Mouse (Mus musculus): ENCODE results near the gene Ceacam9. TPM values are rescaled to one million over a fixed set of nuclear protein-coding genes. Genes with fewer than 3 reads are reported as not detected.
"Not testable (repeated sequence)": the region's sequence is repeated elsewhere in the genome, so short reads cannot be mapped to it uniquely, and the experiment has no call there.

The Ceacam9 gene
- total RNA-seq (2014; rRNA removed) (not detected in 2 replicates), polyA plus RNA-seq (2015; fragmentation: Nextera tagmentation; extraction: Ambion mirVana) (0.67 and 0.68 TPM in 2 replicates)

GRCm38 (mm10) chr7:16721629-16722028 is at the start of gene Ceacam9:
Ceacam9 (plus strand) TSS chr7:16721929.
- TF ChIP-seq CTCF (IDR thresholded peaks at IDR 0.05; ENCODE audit: low read depth), result no peak
- Histone ChIP-seq H3K9me3 (ENCODE audit: low read length) (no peaks in the 10 kb centered on the region), H3K27ac (no peak within 1 kb of the TSS), H3K4me1 (ENCODE audit: insufficient read depth, low read length) (no peaks in the 10 kb centered on the region), H3K4me3 (ENCODE audit: low read length) (no peak within 1 kb of the TSS), H3K27me3 (ENCODE audit: insufficient read depth, low read length) (no peaks in the 10 kb centered on the region), H3K36me3 (ENCODE audit: insufficient read depth, low read length) (no peaks in the 10 kb centered on the region), H3K4me2 (ENCODE audit: low read depth, low read length) (no peak within 1 kb of the TSS), H3K9ac (replicated peaks; ENCODE audit: low read length) (no peak within 1 kb of the TSS)
- no peak for DNase-seq (ENCODE audit: low spot score)
- 86% methylated on average over 2 of the region's 2 CpGs for WGBS
- ATAC-seq, result no peak

DNA sequence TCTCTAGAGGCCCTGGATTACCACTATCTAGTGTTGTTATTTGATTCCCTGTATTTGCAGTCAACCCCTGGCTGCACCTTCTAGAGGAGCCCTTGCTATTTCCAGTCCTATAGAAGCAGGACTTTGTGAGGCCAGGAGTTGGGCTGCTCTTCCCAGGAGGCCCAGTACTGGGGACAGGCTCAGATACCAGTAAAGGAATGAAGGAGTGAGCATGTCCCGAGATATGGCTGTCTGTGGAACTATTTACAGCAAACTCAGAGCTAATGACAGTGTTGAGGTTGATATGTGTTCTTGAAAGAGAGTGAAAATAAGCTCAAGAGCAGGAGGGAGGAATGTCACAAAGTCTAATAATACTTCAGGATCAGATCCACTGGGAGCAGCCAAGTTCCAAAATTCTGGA is 47.9 kb upstream of the Ceacam9 start:
- no peaks in the 10 kb centered on the region for H3K36me3 ChIP-seq (ENCODE audit: insufficient read depth, low read length)
- ATAC-seq, result no peak
- no peak for DNase-seq (ENCODE audit: low spot score)
- no peak overlapping the region for H3K4me3 ChIP-seq (ENCODE audit: low read length)
- no peaks in the 10 kb centered on the region for H3K4me1 ChIP-seq (ENCODE audit: insufficient read depth, low read length)
- no peak for TF ChIP-seq CTCF (IDR thresholded peaks at IDR 0.05; ENCODE audit: low read depth)
- H3K9me3 ChIP-seq (ENCODE audit: low read length), result no peaks in the 10 kb centered on the region
- H3K27me3 ChIP-seq (ENCODE audit: insufficient read depth, low read length), result no peaks in the 10 kb centered on the region
- no peak overlapping the region for H3K9ac ChIP-seq (replicated peaks; ENCODE audit: low read length)
- 71% methylated on average over 1 of the region's 1 CpGs for WGBS
- no peak overlapping the region for H3K4me2 ChIP-seq (ENCODE audit: low read depth, low read length)
- no peak overlapping the region for H3K27ac ChIP-seq

- H3K27ac ChIP-seq; H3K9ac ChIP-seq (replicated peaks; ENCODE audit: low read length); ATAC-seq; H3K4me1 ChIP-seq (ENCODE audit: insufficient read depth, low read length); H3K27me3 ChIP-seq (ENCODE audit: insufficient read depth, low read length); H3K4me2 ChIP-seq (ENCODE audit: low read depth, low read length); DNase-seq (ENCODE audit: low spot score); H3K36me3 ChIP-seq (ENCODE audit: insufficient read depth, low read length); H3K4me3 ChIP-seq (ENCODE audit: low read length); H3K9me3 ChIP-seq (ENCODE audit: low read length): not testable (repeated sequence)
- WGBS, result 49% methylated on average over 5 of the region's 5 CpGs
These were observed 47.0 kb upstream of the Ceacam9 start for GRCm38 (mm10) chr7:16674699-16675098.

- Histone ChIP-seq H3K9me3 (ENCODE audit: low read length) (no peaks in the 10 kb centered on the region), H3K36me3 (ENCODE audit: insufficient read depth, low read length) (no peaks in the 10 kb centered on the region), H3K4me1 (ENCODE audit: insufficient read depth, low read length) (no peaks in the 10 kb centered on the region), H3K4me3 (ENCODE audit: low read length) (no peak within 1 kb of the TSS), H3K4me2 (ENCODE audit: low read depth, low read length) (no peak within 1 kb of the TSS), H3K27me3 (ENCODE audit: insufficient read depth, low read length) (no peaks in the 10 kb centered on the region), H3K9ac (replicated peaks; ENCODE audit: low read length) (no peak within 1 kb of the TSS), H3K27ac (no peak within 1 kb of the TSS)
- ATAC-seq (no peak), DNase-seq (ENCODE audit: low spot score) (no peak)
- TF ChIP-seq CTCF (IDR thresholded peaks at IDR 0.05; ENCODE audit: low read depth), result no peak
- 59% methylated on average over 1 of the region's 1 CpGs for WGBS
These were observed 46.1 kb upstream of the Ceacam9 start, which contains the start of gene Ceacam15 for GRCm38 (mm10) chr7:16675605-16676004. Ceacam15 (minus strand) TSS chr7:16675705.

DNA sequence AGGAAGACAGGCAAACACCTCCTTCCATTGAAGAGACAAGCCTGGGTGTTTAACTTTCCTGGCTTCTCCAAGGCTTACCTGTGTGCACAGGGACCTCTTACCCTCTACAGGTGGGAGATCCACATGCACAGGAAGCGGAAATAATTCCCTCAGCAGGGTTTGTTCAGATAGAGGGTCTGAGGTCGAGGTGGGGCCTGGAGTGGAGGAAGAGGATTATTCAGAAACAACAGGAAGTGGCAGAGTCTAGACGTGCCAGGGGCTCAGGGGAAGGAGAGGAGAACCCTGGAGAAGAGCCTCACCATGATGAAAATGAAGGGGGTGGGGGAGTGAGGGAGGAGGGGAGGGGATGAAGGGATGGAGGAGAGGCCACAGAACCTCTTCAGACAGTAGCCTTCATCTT is 41.5 kb upstream of the Ceacam9 start:
- H3K27ac ChIP-seq; H3K36me3 ChIP-seq (ENCODE audit: insufficient read depth, low read length); H3K9ac ChIP-seq (replicated peaks; ENCODE audit: low read length); ATAC-seq; H3K9me3 ChIP-seq (ENCODE audit: low read length); H3K4me2 ChIP-seq (ENCODE audit: low read depth, low read length); H3K4me1 ChIP-seq (ENCODE audit: insufficient read depth, low read length); DNase-seq (ENCODE audit: low spot score); H3K4me3 ChIP-seq (ENCODE audit: low read length); H3K27me3 ChIP-seq (ENCODE audit: insufficient read depth, low read length): not testable (repeated sequence)
- 40% methylated on average over 3 of the region's 3 CpGs for WGBS

- 0 out of 2 replicates have a peak, but pooled peaks cover 3% of the 10 kb centered on the region for H3K9me3 ChIP-seq (ENCODE audit: low read length)
- H3K27ac ChIP-seq, result no peak overlapping the region
- no peak overlapping the region for H3K9ac ChIP-seq (replicated peaks; ENCODE audit: low read length)
- ATAC-seq (no peak), DNase-seq (ENCODE audit: low spot score) (no peak)
- H3K27me3 ChIP-seq (ENCODE audit: insufficient read depth, low read length), result no peaks in the 10 kb centered on the region
- H3K4me1 ChIP-seq (ENCODE audit: insufficient read depth, low read length), result no peaks in the 10 kb centered on the region
- H3K36me3 ChIP-seq (ENCODE audit: insufficient read depth, low read length), result no peaks in the 10 kb centered on the region
- 76% methylated on average over 5 of the region's 5 CpGs for WGBS
- H3K4me3 ChIP-seq (ENCODE audit: low read length), result no peak overlapping the region
- no peak for TF ChIP-seq CTCF (IDR thresholded peaks at IDR 0.05; ENCODE audit: low read depth)
- no peak overlapping the region for H3K4me2 ChIP-seq (ENCODE audit: low read depth, low read length)
These were observed 32.5 kb upstream of the Ceacam9 start for GRCm38 (mm10) chr7:16689196-16689595.

DNA sequence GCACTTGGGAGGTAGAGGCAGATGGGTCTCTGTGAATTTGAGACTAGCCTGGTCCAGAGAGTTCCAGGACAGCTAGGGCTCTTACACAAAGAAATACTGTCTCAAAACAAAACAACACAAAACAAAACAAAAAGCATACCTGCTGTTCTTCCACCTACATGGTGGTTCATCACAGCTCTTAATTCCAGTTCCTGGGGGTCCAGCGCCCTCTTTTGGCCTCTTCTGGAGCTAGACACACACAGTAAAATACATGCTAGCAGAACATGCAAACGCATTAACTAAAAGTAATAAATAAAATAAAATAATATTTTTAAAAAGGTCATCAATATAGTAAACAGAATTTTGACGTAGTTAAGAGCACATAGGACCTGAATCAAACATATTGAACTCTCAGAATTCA is 26.7 kb upstream of the Ceacam9 start:
- Histone ChIP-seq H3K4me2 (ENCODE audit: low read depth, low read length) (no peak overlapping the region), H3K27ac (no peak overlapping the region), H3K9me3 (ENCODE audit: low read length) (no peaks in the 10 kb centered on the region), H3K36me3 (ENCODE audit: insufficient read depth, low read length) (no peaks in the 10 kb centered on the region), H3K4me3 (ENCODE audit: low read length) (no peak overlapping the region), H3K9ac (replicated peaks; ENCODE audit: low read length) (no peak overlapping the region), H3K27me3 (ENCODE audit: insufficient read depth, low read length) (no peaks in the 10 kb centered on the region), H3K4me1 (ENCODE audit: insufficient read depth, low read length) (no peaks in the 10 kb centered on the region)
- ATAC-seq (no peak), DNase-seq (ENCODE audit: low spot score) (peak; percentile 66)
- TF ChIP-seq CTCF (IDR thresholded peaks at IDR 0.05; ENCODE audit: low read depth), result peak; percentile 55
- 36% methylated on average over 3 of the region's 3 CpGs for WGBS

Data from hindbrain, postnatal 0 days (tissue).